Mouse (Mus musculus) neutrophil, adult 83 days (primary cell): ENCODE measurements around the gene Psmd3. TPM values are rescaled to one million over a fixed set of nuclear protein-coding genes. Genes with fewer than 3 reads are reported as not detected.

Experiments
- total RNA-seq, 2 experiments: library from RNA; stranded (reverse); gene quantifications; one replicate each; pipeline ENCODE4 v1.2.4; 2023

The Psmd3 gene
- total RNA-seq, result 10 to 100 TPM; 46.3 to 52.0 TPM

GRCm38 (mm10) chr11:98681786-98682745 is at the start of gene Psmd3:
Gene Psmd3, plus strand, starts transcription at chr11:98682554.

GRCm38 (mm10) chr11:98646459-98646858 is 35.9 kb upstream of the Psmd3 start, which contains the start of gene Gsdma2:
Gene Gsdma2, plus strand, starts transcription at chr11:98646759.

GRCm38 (mm10) chr11:98664091-98664490 is 18.3 kb upstream of the Psmd3 start, which contains the start of gene Gsdma:
Gene Gsdma, plus strand, starts transcription at chr11:98664351.

GRCm38 (mm10) chr11:98701213-98701670 is 18.9 kb downstream of the Psmd3 start, which contains the start of gene Csf3:
Gene Csf3, plus strand, starts transcription at chr11:98701263.

GRCm38 (mm10) chr11:98729119-98729588 is 46.8 kb downstream of the Psmd3 start, which contains the start of gene Med24:
Gene Med24, minus strand, starts transcription at chr11:98729435.

GRCm38 (mm10) chr11:98740393-98741050 is 58.2 kb downstream of the Psmd3 start, which contains the start of gene Thra:
Gene Thra, plus strand, starts transcription at chr11:98740638.

Other genes starting within 250 kb of the Psmd3 start
- 10 to 100 TPM; 36.4 to 39.4 TPM for gene Mien1, start 243.6 kb upstream of the Psmd3 start, total RNA-seq
- gene Grb7, start 236.2 kb upstream of the Psmd3 start, total RNA-seq, result not detected
- 1 to 10 TPM; 3.0 to 3.1 TPM for gene Ikzf3, start 136.5 kb upstream of the Psmd3 start, total RNA-seq
- under 1 TPM in 1 of 2 experiments, not detected in 1; 0.33 TPM for gene Zpbp2, start 131.5 kb upstream of the Psmd3 start, total RNA-seq
- 10 to 100 TPM in 1 of 2 experiments, 1 to 10 TPM in 1; 8.6 to 11.0 TPM for gene Ormdl3, start 95.2 kb upstream of the Psmd3 start, total RNA-seq
- not detected for gene Lrrc3c, start 84.3 kb upstream of the Psmd3 start, total RNA-seq
- 10 to 100 TPM; 19.7 to 20.5 TPM for gene Gm12355, start 56.9 kb upstream of the Psmd3 start, total RNA-seq
- gene Gsdma3, start 56.2 kb upstream of the Psmd3 start, total RNA-seq, result under 1 TPM in 1 of 2 experiments, not detected in 1; 0.57 TPM
- not detected for gene Gsdma2, start 35.8 kb upstream of the Psmd3 start, total RNA-seq
- not detected for gene Gsdma, start 18.2 kb upstream of the Psmd3 start, total RNA-seq
- under 1 TPM in 1 of 2 experiments, not detected in 1; 0.33 TPM for gene Csf3, start 18.7 kb downstream of the Psmd3 start, total RNA-seq
- gene Med24, start 46.9 kb downstream of the Psmd3 start, total RNA-seq, result 10 to 100 TPM; 39.0 to 54.0 TPM
- 10 to 100 TPM; 24.3 to 28.2 TPM for gene Thra, start 58.1 kb downstream of the Psmd3 start, total RNA-seq
- 1 to 10 TPM in 1 of 2 experiments, under 1 TPM in 1; 0.68 to 1.1 TPM for gene Nr1d1, start 92.8 kb downstream of the Psmd3 start, total RNA-seq
- gene Msl1, start 113.0 kb downstream of the Psmd3 start, total RNA-seq, result 100 to 1,000 TPM; 193 to 195 TPM
- 10 to 100 TPM; 50.6 to 51.9 TPM for gene Casc3, start 122.4 kb downstream of the Psmd3 start, total RNA-seq
- gene Rapgefl1, start 154.2 kb downstream of the Psmd3 start, total RNA-seq, result under 1 TPM; 0.11 to 0.53 TPM
- 10 to 100 TPM; 26.3 to 31.6 TPM for gene Wipf2, start 181.1 kb downstream of the Psmd3 start, total RNA-seq
- gene Cdc6, start 225.2 kb downstream of the Psmd3 start, total RNA-seq, result 10 to 100 TPM; 26.4 to 33.3 TPM
- gene Rara, start 245.3 kb downstream of the Psmd3 start, total RNA-seq, result 100 to 1,000 TPM; 105 to 125 TPM